Mouse (Mus musculus): ENCODE data around the gene Mrps35. TPM values are rescaled to one million over a fixed set of nuclear protein-coding genes. Genes with fewer than 3 reads are reported as not detected.

Gene Mrps35
- polyA plus RNA-seq, 1 experiment from 2014 or later, result 155 TPM

GRCm38 (mm10) chr6:147010358-147010757 lies 32.2 kb upstream of the Mrps35 start:
- H3K36me3 ChIP-seq (ENCODE audit: control insufficient read depth, insufficient read depth), result peaks cover 26% of the 10 kb centered on the region
- ATAC-seq (replicated peaks; ENCODE audit: extremely low read depth, insufficient read depth, low FRiP score), result no peak

GRCm38 (mm10) chr6:147010811-147011520 lies 31.6 kb upstream of the Mrps35 start:
- H3K36me3 ChIP-seq (ENCODE audit: control insufficient read depth, insufficient read depth), result peaks cover 27% of the 10 kb centered on the region
- WGBS, result 77% methylated on average over 15 of the region's 15 CpGs

More at GRCm38 (mm10) chr6:147010358-147010757, 32.2 kb upstream of the Mrps35 start:
- WGBS, result 82% methylated on average over 6 of the region's 6 CpGs
- no peak overlapping the region for H3K4me3 ChIP-seq (ENCODE audit: low read length)
- no peak overlapping the region for H3K4me2 ChIP-seq (ENCODE audit: low read depth, low read length)
- no peak overlapping the region; the same call in 1 of the 2 replicates for H3K27ac ChIP-seq (ENCODE audit: low read length)
- H3K27me3 ChIP-seq (ENCODE audit: control insufficient read depth, insufficient read depth, low read length), result no peaks in the 10 kb centered on the region
- H3K9me3 ChIP-seq (replicated peaks; ENCODE audit: control insufficient read depth, low read length), result no peaks in the 10 kb centered on the region
- H3K4me1 ChIP-seq (ENCODE audit: control insufficient read depth, insufficient read depth, low read length), result no peaks in the 10 kb centered on the region
- H3K9ac ChIP-seq (ENCODE audit: low read length), result no peak overlapping the region

GRCm38 (mm10) chr6:147011555-147011954 lies 31.0 kb upstream of the Mrps35 start:
- no peak overlapping the region for H3K4me3 ChIP-seq (ENCODE audit: low read length)
- no peak overlapping the region for H3K9ac ChIP-seq (ENCODE audit: low read length)
- peak overlapping the region; percentile 43 for H3K27ac ChIP-seq (ENCODE audit: low read length)
- H3K4me1 ChIP-seq (ENCODE audit: control insufficient read depth, insufficient read depth, low read length), result no peaks in the 10 kb centered on the region
- ATAC-seq (replicated peaks; ENCODE audit: extremely low read depth, insufficient read depth, low FRiP score), result no peak
- no peak overlapping the region for H3K4me2 ChIP-seq (ENCODE audit: low read depth, low read length)
- H3K27me3 ChIP-seq (ENCODE audit: control insufficient read depth, insufficient read depth, low read length), result no peaks in the 10 kb centered on the region
- H3K9me3 ChIP-seq (replicated peaks; ENCODE audit: control insufficient read depth, low read length), result no peaks in the 10 kb centered on the region
- 75% methylated on average over 6 of the region's 6 CpGs for WGBS
- H3K36me3 ChIP-seq (ENCODE audit: control insufficient read depth, insufficient read depth), result peaks cover 30% of the 10 kb centered on the region

More at GRCm38 (mm10) chr6:147010811-147011520, 31.6 kb upstream of the Mrps35 start:
- H3K27me3 ChIP-seq (ENCODE audit: control insufficient read depth, insufficient read depth, low read length), result no peaks in the 10 kb centered on the region
- no peak for ATAC-seq (replicated peaks; ENCODE audit: extremely low read depth, insufficient read depth, low FRiP score)
- H3K4me1 ChIP-seq (ENCODE audit: control insufficient read depth, insufficient read depth, low read length), result no peaks in the 10 kb centered on the region
- no peak overlapping the region for H3K4me2 ChIP-seq (ENCODE audit: low read depth, low read length)
- no peaks in the 10 kb centered on the region for H3K9me3 ChIP-seq (replicated peaks; ENCODE audit: control insufficient read depth, low read length)
- H3K9ac ChIP-seq (ENCODE audit: low read length), result no peak overlapping the region
- H3K4me3 ChIP-seq (ENCODE audit: low read length), result no peak overlapping the region
- H3K27ac ChIP-seq (ENCODE audit: low read length), result peak overlapping the region; percentile 43

- H3K27ac ChIP-seq (ENCODE audit: low read length), result no peak overlapping the region; the same call in 1 of the 2 replicates
- no peak overlapping the region for H3K4me2 ChIP-seq (ENCODE audit: low read depth, low read length)
- no peak overlapping the region for H3K9ac ChIP-seq (ENCODE audit: low read length)
- H3K4me3 ChIP-seq (ENCODE audit: low read length), result no peak overlapping the region
- H3K27me3 ChIP-seq (ENCODE audit: control insufficient read depth, insufficient read depth, low read length), result no peaks in the 10 kb centered on the region
- ATAC-seq (replicated peaks; ENCODE audit: extremely low read depth, insufficient read depth, low FRiP score), result no peak
- 73% methylated on average over 6 of the region's 6 CpGs for WGBS
- H3K36me3 ChIP-seq (ENCODE audit: control insufficient read depth, insufficient read depth), result peaks cover 30% of the 10 kb centered on the region
- H3K9me3 ChIP-seq (replicated peaks; ENCODE audit: control insufficient read depth, low read length), result no peaks in the 10 kb centered on the region
- no peaks in the 10 kb centered on the region for H3K4me1 ChIP-seq (ENCODE audit: control insufficient read depth, insufficient read depth, low read length)
These were observed 30.6 kb upstream of the Mrps35 start for GRCm38 (mm10) chr6:147011977-147012376.

- Histone ChIP-seq H3K27ac (ENCODE audit: low read length) (no peak overlapping the region), H3K27me3 (ENCODE audit: control insufficient read depth, insufficient read depth, low read length) (no peaks in the 10 kb centered on the region), H3K4me2 (ENCODE audit: low read depth, low read length) (no peak overlapping the region), H3K9ac (ENCODE audit: low read length) (no peak overlapping the region), H3K4me3 (ENCODE audit: low read length) (no peak overlapping the region), H3K4me1 (ENCODE audit: control insufficient read depth, insufficient read depth, low read length) (no peaks in the 10 kb centered on the region), H3K9me3 (replicated peaks; ENCODE audit: control insufficient read depth, low read length) (no peaks in the 10 kb centered on the region), H3K36me3 (ENCODE audit: control insufficient read depth, insufficient read depth) (peaks cover 28% of the 10 kb centered on the region)
- ATAC-seq (replicated peaks; ENCODE audit: extremely low read depth, insufficient read depth, low FRiP score), result no peak
- 95% methylated on average over 1 of the region's 1 CpGs for WGBS
These were observed 29.0 kb upstream of the Mrps35 start for GRCm38 (mm10) chr6:147013546-147013945.

GRCm38 (mm10) chr6:147017906-147018305 lies 24.7 kb upstream of the Mrps35 start:
- Histone ChIP-seq H3K4me1 (ENCODE audit: control insufficient read depth, insufficient read depth, low read length) (peaks cover 7% of the 10 kb centered on the region), H3K27me3 (ENCODE audit: control insufficient read depth, insufficient read depth, low read length) (no peaks in the 10 kb centered on the region), H3K4me3 (ENCODE audit: low read length) (no peak overlapping the region), H3K4me2 (ENCODE audit: low read depth, low read length) (no peak overlapping the region), H3K36me3 (ENCODE audit: control insufficient read depth, insufficient read depth) (peaks cover 45% of the 10 kb centered on the region), H3K9ac (ENCODE audit: low read length) (no peak overlapping the region), H3K27ac (ENCODE audit: low read length) (no peak overlapping the region), H3K9me3 (replicated peaks; ENCODE audit: control insufficient read depth, low read length) (no peaks in the 10 kb centered on the region)
- ATAC-seq (replicated peaks; ENCODE audit: extremely low read depth, insufficient read depth, low FRiP score), result no peak
- WGBS, result 83% methylated on average over 4 of the region's 4 CpGs

GRCm38 (mm10) chr6:147018364-147018763 lies 24.2 kb upstream of the Mrps35 start:
- H3K27me3 ChIP-seq (ENCODE audit: control insufficient read depth, insufficient read depth, low read length), result no peaks in the 10 kb centered on the region
- 91% methylated on average over 5 of the region's 5 CpGs for WGBS
- H3K4me3 ChIP-seq (ENCODE audit: low read length), result no peak overlapping the region
- no peak for ATAC-seq (replicated peaks; ENCODE audit: extremely low read depth, insufficient read depth, low FRiP score)
- no peak overlapping the region for H3K4me2 ChIP-seq (ENCODE audit: low read depth, low read length)
- H3K27ac ChIP-seq (ENCODE audit: low read length), result no peak overlapping the region
- H3K4me1 ChIP-seq (ENCODE audit: control insufficient read depth, insufficient read depth, low read length), result peaks cover 7% of the 10 kb centered on the region
- no peak overlapping the region for H3K9ac ChIP-seq (ENCODE audit: low read length)
- H3K9me3 ChIP-seq (replicated peaks; ENCODE audit: control insufficient read depth, low read length), result no peaks in the 10 kb centered on the region
- H3K36me3 ChIP-seq (ENCODE audit: control insufficient read depth, insufficient read depth), result peaks cover 49% of the 10 kb centered on the region

- Histone ChIP-seq H3K27ac (ENCODE audit: low read length) (no peak overlapping the region), H3K9me3 (replicated peaks; ENCODE audit: control insufficient read depth, low read length) (no peaks in the 10 kb centered on the region), H3K4me1 (ENCODE audit: control insufficient read depth, insufficient read depth, low read length) (peaks cover 7% of the 10 kb centered on the region), H3K4me2 (ENCODE audit: low read depth, low read length) (no peak overlapping the region), H3K4me3 (ENCODE audit: low read length) (no peak overlapping the region), H3K27me3 (ENCODE audit: control insufficient read depth, insufficient read depth, low read length) (no peaks in the 10 kb centered on the region), H3K9ac (ENCODE audit: low read length) (no peak overlapping the region), H3K36me3 (ENCODE audit: control insufficient read depth, insufficient read depth) (peaks cover 49% of the 10 kb centered on the region)
- ATAC-seq (replicated peaks; ENCODE audit: extremely low read depth, insufficient read depth, low FRiP score), result no peak
- 95% methylated on average over 5 of the region's 5 CpGs for WGBS
These were observed 21.4 kb upstream of the Mrps35 start for GRCm38 (mm10) chr6:147021181-147021580.

- Histone ChIP-seq H3K27ac (ENCODE audit: low read length) (peak overlapping the region; percentile 55; the same call in 1 of the 2 replicates), H3K36me3 (ENCODE audit: control insufficient read depth, insufficient read depth) (peaks cover 51% of the 10 kb centered on the region), H3K9me3 (replicated peaks; ENCODE audit: control insufficient read depth, low read length) (no peaks in the 10 kb centered on the region), H3K27me3 (ENCODE audit: control insufficient read depth, insufficient read depth, low read length) (no peaks in the 10 kb centered on the region), H3K4me3 (ENCODE audit: low read length) (no peak overlapping the region), H3K4me2 (ENCODE audit: low read depth, low read length) (no peak overlapping the region), H3K9ac (ENCODE audit: low read length) (no peak overlapping the region), H3K4me1 (ENCODE audit: control insufficient read depth, insufficient read depth, low read length) (peaks cover 7% of the 10 kb centered on the region)
- no peak for ATAC-seq (replicated peaks; ENCODE audit: extremely low read depth, insufficient read depth, low FRiP score)
- 67% methylated on average over 16 of the region's 16 CpGs for WGBS
These were observed 20.0 kb upstream of the Mrps35 start for GRCm38 (mm10) chr6:147022375-147023132.
